Mouse (Mus musculus): ENCODE data around the gene Usp53.
A peak's percentile ranks its signal among the peaks of the same experiment; 100 is the strongest.

DNA sequence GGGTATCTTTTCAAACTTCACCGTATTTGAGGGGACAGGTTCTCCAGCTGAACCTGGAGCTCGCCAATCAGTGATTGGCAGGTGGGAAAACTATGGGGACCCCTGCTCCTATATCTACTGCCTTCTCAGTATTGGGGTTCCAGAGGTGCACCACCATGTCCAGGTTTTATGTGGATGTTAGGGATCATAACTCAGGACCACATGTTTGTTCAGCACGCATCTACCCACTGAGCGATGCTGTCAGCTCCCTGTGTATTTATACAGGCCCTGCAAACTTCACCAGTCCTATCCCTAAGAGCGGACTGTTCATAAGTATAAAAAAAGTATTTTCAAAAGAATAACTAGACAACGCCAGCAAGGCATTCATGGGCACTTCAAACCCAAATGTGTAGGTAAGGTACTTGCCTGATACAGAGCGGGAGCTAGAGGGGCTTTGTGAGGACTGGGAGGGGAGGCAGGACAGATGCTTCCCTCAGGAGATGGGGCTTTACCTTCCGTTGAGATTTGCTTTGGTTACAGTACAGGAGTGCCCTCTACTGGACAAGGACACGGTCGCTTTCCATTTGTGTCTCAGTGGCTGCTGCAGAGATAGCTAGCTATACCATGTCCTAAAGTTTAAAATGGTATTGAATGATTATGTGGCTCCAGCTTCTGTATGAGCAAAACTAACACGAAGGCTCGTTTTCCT, 80.4 kb downstream of the Usp53 start:
- peak; percentile 25; the same call in 1 of the 2 replicates for TF ChIP-seq CTCF (IDR thresholded peaks at IDR 0.05; ENCODE audit: control insufficient read depth, insufficient read depth, insufficient replicate concordance, low read depth, low read length)
- no peak for TF ChIP-seq POLR2A (IDR thresholded peaks at IDR 0.05; ENCODE audit: control insufficient read depth, low read depth, low read length)
